Mouse (Mus musculus) megakaryocyte, embryonic 14.5 days (primary cell): ENCODE measurements around the gene Ccl9. TPM values are rescaled to one million over a fixed set of nuclear protein-coding genes. Genes with fewer than 3 reads are reported as not detected.

ENCODE experiments used
- H3K27me3 ChIP-seq: replicated peaks from 2 replicates; pipeline ENCODE3; 2012; ENCODE audit warnings: inconsistent platforms
- H3K36me3 ChIP-seq: replicated peaks from 2 replicates; pipeline ENCODE3; 2012; ENCODE audit warnings: low read length, inconsistent platforms, mixed read lengths
- H3K4me1 ChIP-seq: 2 replicates; pipeline ENCODE4 v1.6.1; 2012; ENCODE audit warnings: inconsistent platforms
- H3K4me3 ChIP-seq: replicated peaks from 2 replicates; pipeline ENCODE3; 2012; ENCODE audit warnings: moderate library complexity, mild to moderate bottlenecking, inconsistent platforms
- H3K9me3 ChIP-seq: 2 replicates; pipeline ENCODE4 v1.6.1; 2012; ENCODE audit warnings: inconsistent platforms
- FLI1 ChIP-seq: IDR thresholded peaks from 2 replicates; pipeline ENCODE4 v1.6.1; 2012; ENCODE audit warnings: low read length, inconsistent platforms, mixed read lengths
- GATA1 ChIP-seq: IDR thresholded peaks from 3 replicates; pipeline ENCODE4 v1.6.1; 2012; ENCODE audit warnings: mixed read lengths, low read length, inconsistent platforms, borderline replicate concordance
- polyA plus RNA-seq: library from polyadenylated mRNA; stranded (reverse); fragments of >175 nt; gene quantifications from 2 replicates; pipeline ENCODE4 v1.2.3, GENCODE M21; 2012; ENCODE audit warnings: low replicate concordance; ENCODE audit not compliant: insufficient read depth

Ccl9 gene
- polyA plus RNA-seq: 2.4 TPM in 1 of 2 replicates, not detected in the other

- Histone ChIP-seq H3K27me3 (peaks cover 15% of the 10 kb centered on the region), H3K36me3 (no peaks in the 10 kb centered on the region), H3K4me3 (no peak within 1 kb of the TSS), H3K4me1 (peaks cover 71% of the 10 kb centered on the region), H3K9me3 (no peaks in the 10 kb centered on the region)
- no peak for TF ChIP-seq GATA1
- no peak for TF ChIP-seq FLI1
Observed at GRCm38 (mm10) chr11:83578186-83578760, at the start of gene Ccl9. Gene Ccl9 (minus strand): TSS chr11:83578636.

- no peak for TF ChIP-seq FLI1
Observed at GRCm38 (mm10) chr11:83623586-83623985, 45.1 kb upstream of the Ccl9 start.

GRCm38 (mm10) chr11:83619037-83619436, 40.6 kb upstream of the Ccl9 start:
- H3K27me3 ChIP-seq: peaks cover 7% of the 10 kb centered on the region
- H3K4me3 ChIP-seq: no peak overlapping the region
- peaks cover 5% of the 10 kb centered on the region for H3K4me1 ChIP-seq
- no peaks in the 10 kb centered on the region for H3K36me3 ChIP-seq
- no peak for TF ChIP-seq GATA1
- TF ChIP-seq FLI1: no peak
- no peaks in the 10 kb centered on the region for H3K9me3 ChIP-seq

More at GRCm38 (mm10) chr11:83623586-83623985, 45.1 kb upstream of the Ccl9 start:
- Histone ChIP-seq H3K36me3 (no peaks in the 10 kb centered on the region), H3K27me3 (peaks cover 7% of the 10 kb centered on the region), H3K4me3 (no peak overlapping the region), H3K9me3 (no peaks in the 10 kb centered on the region), H3K4me1 (peaks cover 10% of the 10 kb centered on the region)

- TF ChIP-seq FLI1: no peak
- no peak for TF ChIP-seq GATA1
- Histone ChIP-seq H3K9me3 (no peaks in the 10 kb centered on the region), H3K4me1 (peaks cover 5% of the 10 kb centered on the region), H3K4me3 (no peak overlapping the region), H3K36me3 (no peaks in the 10 kb centered on the region), H3K27me3 (peaks cover 10% of the 10 kb centered on the region)
Observed at GRCm38 (mm10) chr11:83618238-83618637, 39.8 kb upstream of the Ccl9 start.

GRCm38 (mm10) chr11:83616586-83616985, 38.1 kb upstream of the Ccl9 start:
- Histone ChIP-seq H3K27me3 (peaks cover 6% of the 10 kb centered on the region), H3K36me3 (no peaks in the 10 kb centered on the region), H3K4me3 (peak overlapping the region; percentile 1), H3K9me3 (no peaks in the 10 kb centered on the region), H3K4me1 (peaks cover 5% of the 10 kb centered on the region)
- TF ChIP-seq GATA1: no peak
- TF ChIP-seq FLI1: no peak

- Histone ChIP-seq H3K9me3 (no peaks in the 10 kb centered on the region), H3K36me3 (no peaks in the 10 kb centered on the region), H3K27me3 (peaks cover 27% of the 10 kb centered on the region), H3K4me3 (no peak overlapping the region), H3K4me1 (peaks cover 12% of the 10 kb centered on the region)
- no peak for TF ChIP-seq GATA1
- no peak for TF ChIP-seq FLI1
Observed at GRCm38 (mm10) chr11:83610900-83611299, 32.5 kb upstream of the Ccl9 start.

- Histone ChIP-seq H3K9me3 (no peaks in the 10 kb centered on the region), H3K4me1 (peaks cover 26% of the 10 kb centered on the region), H3K36me3 (no peaks in the 10 kb centered on the region)
Observed at GRCm38 (mm10) chr11:83606396-83606795, 28.0 kb upstream of the Ccl9 start.

GRCm38 (mm10) chr11:83605535-83605934, 27.1 kb upstream of the Ccl9 start:
- Histone ChIP-seq H3K4me1 (peaks cover 29% of the 10 kb centered on the region), H3K36me3 (no peaks in the 10 kb centered on the region), H3K27me3 (peaks cover 18% of the 10 kb centered on the region), H3K4me3 (no peak overlapping the region), H3K9me3 (no peaks in the 10 kb centered on the region)
- TF ChIP-seq FLI1 (no peak), GATA1 (no peak)

More at GRCm38 (mm10) chr11:83606396-83606795, 28.0 kb upstream of the Ccl9 start:
- TF ChIP-seq FLI1: no peak
- no peak for TF ChIP-seq GATA1
- Histone ChIP-seq H3K27me3 (peaks cover 21% of the 10 kb centered on the region), H3K4me3 (no peak overlapping the region)

- H3K4me1 ChIP-seq: peaks cover 30% of the 10 kb centered on the region
- H3K9me3 ChIP-seq: no peaks in the 10 kb centered on the region
- H3K4me3 ChIP-seq: no peak overlapping the region
- TF ChIP-seq GATA1 (no peak), FLI1 (no peak)
- H3K36me3 ChIP-seq: no peaks in the 10 kb centered on the region
- peaks cover 15% of the 10 kb centered on the region for H3K27me3 ChIP-seq
Observed at GRCm38 (mm10) chr11:83604698-83605097, 26.3 kb upstream of the Ccl9 start.

GRCm38 (mm10) chr11:83603399-83603798, 25.0 kb upstream of the Ccl9 start:
- Histone ChIP-seq H3K36me3 (no peaks in the 10 kb centered on the region), H3K9me3 (no peaks in the 10 kb centered on the region), H3K4me1 (peaks cover 30% of the 10 kb centered on the region)

More at GRCm38 (mm10) chr11:83603399-83603798, 25.0 kb upstream of the Ccl9 start:
- TF ChIP-seq FLI1: no peak
- no peak for TF ChIP-seq GATA1
- H3K27me3 ChIP-seq: peaks cover 6% of the 10 kb centered on the region
- no peak overlapping the region for H3K4me3 ChIP-seq
